Mouse (Mus musculus): Measurements from ENCODE around the gene Pced1b. TPM values are rescaled to one million over a fixed set of nuclear protein-coding genes. Genes with fewer than 3 reads are reported as not detected.
A peak's percentile ranks its signal among the peaks of the same experiment; 100 is the strongest.

Pced1b gene
- polyA plus RNA-seq, 1 experiment from 2014 or later, result 5.5 TPM

DNA sequence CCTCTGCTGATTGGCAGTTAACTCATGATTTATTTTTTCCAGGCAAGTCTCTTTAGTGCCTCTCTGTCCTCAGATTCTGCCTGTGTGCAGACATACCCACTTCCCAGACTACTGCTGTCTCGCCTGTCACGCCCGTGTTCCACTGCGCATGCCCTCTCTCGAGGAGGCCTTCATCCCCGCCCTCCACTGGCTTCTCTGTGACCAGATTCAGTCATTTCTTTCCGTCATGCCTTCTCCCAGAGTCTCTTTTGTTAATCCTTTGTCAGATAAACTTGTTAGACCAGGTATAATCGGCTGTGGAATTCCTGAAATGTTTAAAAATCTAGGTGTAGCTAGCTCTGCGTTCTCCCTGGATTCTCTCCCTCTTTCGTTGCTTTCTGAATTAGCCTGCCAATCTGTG lies 23.5 kb upstream of the Pced1b start:
- peak; percentile 39 for DNase-seq
- 60% methylated on average over 10 of the region's 10 CpGs for WGBS
- TF ChIP-seq CTCF (IDR thresholded peaks at IDR 0.05; ENCODE audit: low read depth), result no peak
- Histone ChIP-seq H3K4me2 (no peak overlapping the region), H3K27me3 (ENCODE audit: insufficient read depth, low read length) (no peaks in the 10 kb centered on the region), H3K4me1 (ENCODE audit: insufficient read depth) (no peaks in the 10 kb centered on the region), H3K27ac (ENCODE audit: low read depth) (no peak overlapping the region), H3K9me3 (ENCODE audit: low read depth, low read length) (no peaks in the 10 kb centered on the region), H3K9ac (no peak overlapping the region), H3K4me3 (ENCODE audit: low read depth, low read length) (no peak overlapping the region), H3K36me3 (ENCODE audit: insufficient read depth) (no peaks in the 10 kb centered on the region)
- no peak for ATAC-seq (ENCODE audit: insufficient read depth)

DNA sequence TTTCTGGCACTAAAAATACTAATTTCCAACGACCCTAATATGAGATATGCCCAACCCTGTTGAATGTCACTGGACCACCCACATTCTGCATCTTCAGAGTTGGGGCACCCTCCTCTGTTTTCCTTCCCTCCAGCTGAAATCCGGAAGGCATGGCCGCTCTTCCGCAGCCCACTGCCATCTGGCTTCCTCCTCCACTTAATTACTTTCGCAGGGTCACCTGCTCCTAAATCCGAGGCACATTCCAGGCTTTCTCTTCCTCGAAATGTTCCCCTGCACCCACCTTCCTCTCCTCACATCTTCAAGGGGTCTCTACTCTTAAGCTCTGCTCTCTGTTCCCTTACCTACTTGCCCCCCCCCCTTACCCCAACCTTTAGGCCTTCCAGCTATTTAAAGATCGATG lies 22.9 kb upstream of the Pced1b start:
- Histone ChIP-seq H3K4me3 (ENCODE audit: low read depth, low read length) (no peak overlapping the region), H3K9ac (no peak overlapping the region), H3K27ac (ENCODE audit: low read depth) (no peak overlapping the region), H3K9me3 (ENCODE audit: low read depth, low read length) (no peaks in the 10 kb centered on the region), H3K27me3 (ENCODE audit: insufficient read depth, low read length) (no peaks in the 10 kb centered on the region), H3K36me3 (ENCODE audit: insufficient read depth) (no peaks in the 10 kb centered on the region), H3K4me1 (ENCODE audit: insufficient read depth) (no peaks in the 10 kb centered on the region), H3K4me2 (no peak overlapping the region)
- no peak for TF ChIP-seq CTCF (IDR thresholded peaks at IDR 0.05; ENCODE audit: low read depth)
- DNase-seq (no peak), ATAC-seq (ENCODE audit: insufficient read depth) (no peak)
- WGBS, result 59% methylated on average over 8 of the region's 8 CpGs

DNA sequence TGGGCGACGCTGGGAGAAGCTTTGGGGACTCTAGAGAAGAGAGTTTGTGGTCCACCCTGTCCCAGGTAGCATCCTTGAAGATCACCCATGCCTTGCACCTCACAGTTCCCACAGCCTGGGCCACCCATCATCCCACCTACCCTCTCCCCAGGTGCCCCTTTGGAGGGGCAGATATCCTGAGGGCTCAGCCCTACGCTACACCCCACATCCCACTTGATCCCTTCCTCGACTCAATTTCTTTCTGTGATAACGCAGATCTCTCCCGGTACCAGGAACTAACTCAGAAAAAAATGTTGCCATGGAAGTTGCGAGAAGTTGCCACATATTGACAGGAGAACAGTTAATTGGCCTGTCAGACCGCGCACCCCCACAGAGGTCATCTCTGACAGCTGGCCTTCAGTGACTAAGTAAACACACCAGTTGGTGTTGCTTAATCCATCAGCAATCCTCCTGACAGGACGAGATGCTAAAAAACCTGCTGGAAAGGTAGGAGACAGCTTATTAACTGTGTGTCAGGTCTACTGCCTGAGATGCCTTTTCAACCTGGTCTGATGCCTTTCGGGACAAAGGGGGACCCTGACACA lies 17.3 kb upstream of the Pced1b start:
- no peak for TF ChIP-seq CTCF (IDR thresholded peaks at IDR 0.05; ENCODE audit: low read depth)
- no peaks in the 10 kb centered on the region for H3K4me1 ChIP-seq (ENCODE audit: insufficient read depth)
- no peaks in the 10 kb centered on the region for H3K27me3 ChIP-seq (ENCODE audit: insufficient read depth, low read length)
- H3K9ac ChIP-seq, result no peak overlapping the region
- 57% methylated on average over 11 of the region's 11 CpGs for WGBS
- no peaks in the 10 kb centered on the region for H3K36me3 ChIP-seq (ENCODE audit: insufficient read depth)
- no peak overlapping the region for H3K4me3 ChIP-seq (ENCODE audit: low read depth, low read length)
- ATAC-seq (ENCODE audit: insufficient read depth) (no peak), DNase-seq (no peak)
- H3K4me2 ChIP-seq, result no peak overlapping the region
- H3K9me3 ChIP-seq (ENCODE audit: low read depth, low read length), result no peaks in the 10 kb centered on the region; the same call in 1 of the 2 replicates
- H3K27ac ChIP-seq (ENCODE audit: low read depth), result no peak overlapping the region

DNA sequence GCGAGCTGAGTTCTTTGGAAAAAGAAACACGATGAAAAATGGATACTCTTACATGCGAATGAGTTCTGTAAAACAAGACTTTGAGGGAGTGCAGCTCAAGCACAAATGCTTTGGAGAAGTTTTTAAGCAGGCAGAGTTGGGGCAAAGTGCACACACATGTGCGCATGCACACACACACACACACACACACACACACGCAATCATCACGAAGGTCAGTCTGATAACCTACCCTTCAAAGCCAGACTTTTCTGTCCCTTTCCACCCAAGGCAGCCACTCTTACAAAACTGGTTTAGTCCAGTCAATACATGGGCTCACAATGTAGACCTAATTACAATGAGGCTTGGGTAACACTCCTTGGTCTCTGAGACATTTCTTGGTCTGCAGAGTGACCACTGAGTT lies 12.8 kb upstream of the Pced1b start:
- Histone ChIP-seq H3K4me3 (ENCODE audit: low read depth, low read length) (no peak overlapping the region), H3K27ac (ENCODE audit: low read depth) (no peak overlapping the region), H3K4me2 (no peak overlapping the region), H3K4me1 (ENCODE audit: insufficient read depth) (no peaks in the 10 kb centered on the region), H3K9ac (no peak overlapping the region), H3K36me3 (ENCODE audit: insufficient read depth) (no peaks in the 10 kb centered on the region), H3K27me3 (ENCODE audit: insufficient read depth, low read length) (no peaks in the 10 kb centered on the region), H3K9me3 (ENCODE audit: low read depth, low read length) (no peaks in the 10 kb centered on the region; the same call in 1 of the 2 replicates)
- 80% methylated on average over 6 of the region's 6 CpGs for WGBS
- no peak for TF ChIP-seq CTCF (IDR thresholded peaks at IDR 0.05; ENCODE audit: low read depth)
- ATAC-seq (ENCODE audit: insufficient read depth), result no peak
- DNase-seq, result no peak

DNA sequence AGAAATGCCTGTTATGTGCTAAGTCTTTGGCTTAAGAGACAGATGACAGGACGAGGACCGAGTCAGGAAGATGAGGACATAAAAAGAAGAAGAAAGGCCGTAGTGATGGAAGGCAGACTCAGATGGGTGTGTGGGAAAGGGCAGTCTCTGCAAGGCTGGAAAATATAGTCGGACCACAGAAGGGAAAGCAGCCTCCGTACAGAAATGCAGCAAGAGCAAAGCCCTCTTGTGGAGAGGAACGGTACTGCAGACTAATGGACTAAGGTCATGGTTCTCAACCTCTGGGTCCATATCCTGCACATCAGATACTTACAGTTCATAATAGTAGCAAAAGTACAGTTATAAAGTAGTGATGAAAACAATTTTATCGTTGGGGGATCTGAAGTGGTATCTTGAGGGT lies 11.7 kb upstream of the Pced1b start:
- no peaks in the 10 kb centered on the region for H3K27me3 ChIP-seq (ENCODE audit: insufficient read depth, low read length)
- WGBS, result 27% methylated on average over 7 of the region's 7 CpGs
- no peak overlapping the region for H3K9ac ChIP-seq
- H3K4me3 ChIP-seq (ENCODE audit: low read depth, low read length), result no peak overlapping the region
- no peak overlapping the region for H3K27ac ChIP-seq (ENCODE audit: low read depth)
- no peak overlapping the region for H3K4me2 ChIP-seq
- H3K9me3 ChIP-seq (ENCODE audit: low read depth, low read length), result no peaks in the 10 kb centered on the region; the same call in 1 of the 2 replicates
- no peaks in the 10 kb centered on the region for H3K36me3 ChIP-seq (ENCODE audit: insufficient read depth)
- DNase-seq, result peak; percentile 89
- H3K4me1 ChIP-seq (ENCODE audit: insufficient read depth), result no peaks in the 10 kb centered on the region
- no peak for ATAC-seq (ENCODE audit: insufficient read depth)
- peak; percentile 95 for TF ChIP-seq CTCF (IDR thresholded peaks at IDR 0.05; ENCODE audit: low read depth)

DNA sequence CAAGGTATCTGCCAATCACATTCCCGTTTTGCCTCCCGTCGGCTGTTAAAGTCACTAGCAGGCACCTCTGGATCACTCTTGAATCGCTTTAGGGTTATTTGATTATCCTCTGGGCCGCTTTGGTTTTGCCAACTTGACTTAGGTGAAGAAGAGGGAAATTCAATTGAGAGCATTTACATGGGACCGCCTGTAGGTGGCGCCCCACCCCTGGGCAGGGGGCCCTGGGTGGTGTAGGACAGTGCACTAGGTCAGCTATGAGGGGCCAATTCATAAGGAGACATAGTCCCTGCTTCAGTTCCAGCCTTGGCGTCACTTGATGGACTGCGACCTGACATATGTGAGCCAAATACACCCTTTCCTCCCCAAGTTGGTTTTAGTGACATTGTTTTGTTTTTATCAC lies 10.0 kb upstream of the Pced1b start:
- H3K36me3 ChIP-seq (ENCODE audit: insufficient read depth), result no peaks in the 10 kb centered on the region
- no peaks in the 10 kb centered on the region for H3K9me3 ChIP-seq (ENCODE audit: low read depth, low read length)
- peak; percentile 77 for TF ChIP-seq CTCF (IDR thresholded peaks at IDR 0.05; ENCODE audit: low read depth)
- H3K4me3 ChIP-seq (ENCODE audit: low read depth, low read length), result no peak overlapping the region
- no peaks in the 10 kb centered on the region for H3K4me1 ChIP-seq (ENCODE audit: insufficient read depth)
- no peak overlapping the region for H3K9ac ChIP-seq
- DNase-seq, result peak; percentile 37
- H3K4me2 ChIP-seq, result no peak overlapping the region
- no peak for ATAC-seq (ENCODE audit: insufficient read depth)
- H3K27me3 ChIP-seq (ENCODE audit: insufficient read depth, low read length), result no peaks in the 10 kb centered on the region
- WGBS, result 46% methylated on average over 9 of the region's 9 CpGs
- H3K27ac ChIP-seq (ENCODE audit: low read depth), result no peak overlapping the region

DNA sequence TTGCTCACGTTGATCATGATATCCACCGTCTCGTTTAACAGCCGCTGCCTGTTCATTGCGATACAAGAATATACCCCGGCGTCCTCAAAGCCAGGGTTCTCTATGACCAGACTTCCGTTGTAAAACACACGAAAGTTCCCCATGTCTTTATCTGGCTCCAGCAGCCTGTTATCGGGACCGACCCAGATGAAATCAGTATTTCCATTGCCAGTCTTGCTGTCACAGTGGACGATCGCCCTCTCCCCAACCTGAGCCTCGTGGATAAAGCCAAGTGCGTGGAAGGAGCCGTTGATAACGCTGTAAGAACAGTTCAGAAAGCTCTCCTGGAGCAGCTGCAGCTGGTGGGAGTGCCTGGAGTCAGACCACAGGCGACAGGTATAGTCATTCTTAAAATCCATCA lies 1.5 kb upstream of the Pced1b start:
- TF ChIP-seq CTCF (IDR thresholded peaks at IDR 0.05; ENCODE audit: low read depth), result no peak
- Histone ChIP-seq H3K9ac (no peak overlapping the region), H3K27ac (ENCODE audit: low read depth) (no peak overlapping the region), H3K9me3 (ENCODE audit: low read depth, low read length) (no peaks in the 10 kb centered on the region), H3K4me1 (ENCODE audit: insufficient read depth) (no peaks in the 10 kb centered on the region), H3K4me2 (no peak overlapping the region), H3K36me3 (ENCODE audit: insufficient read depth) (no peaks in the 10 kb centered on the region), H3K4me3 (ENCODE audit: low read depth, low read length) (no peak overlapping the region), H3K27me3 (ENCODE audit: insufficient read depth, low read length) (peaks cover 16% of the 10 kb centered on the region)
- DNase-seq (no peak), ATAC-seq (ENCODE audit: insufficient read depth) (no peak)
- WGBS, result 75% methylated on average over 18 of the region's 18 CpGs

Measured in lung, embryonic 14.5 days (tissue).